Mouse (Mus musculus) midbrain, postnatal 0 days (tissue): ENCODE measurements around the gene Isg20l2. TPM values are rescaled to one million over a fixed set of nuclear protein-coding genes. Genes with fewer than 3 reads are reported as not detected.

ENCODE experiments used
- ATAC-seq: fragments of 200-750 bp; cut with Nextera tagmentation; 2 replicates; pipeline ENCODE4 v1.8.0; 2017; ENCODE audit warnings: moderate number of reproducible peaks, mild to moderate bottlenecking, moderate TSS enrichment, moderate library complexity; ENCODE audit not compliant: low FRiP score
- DNase-seq: peaks from one replicate; pipeline ENCODE4 v3.0.0-alpha.2; 2015; ENCODE audit warnings: low spot score
- H3K27ac ChIP-seq: fragments of 300-500 bp; sonication (generic); 2 replicates; pipeline ENCODE4 v1.5.1; 2014; ENCODE audit warnings: low read depth, mild to moderate bottlenecking, low read length, mixed read lengths
- H3K27me3 ChIP-seq: fragments of 300-500 bp; sonication (generic); 2 replicates; pipeline ENCODE4 v1.6.1; 2014; ENCODE audit warnings: low read length, control low read depth, mixed read lengths; ENCODE audit not compliant: insufficient read depth
- H3K36me3 ChIP-seq: fragments of 300-500 bp; sonication (generic); 2 replicates; pipeline ENCODE4 v1.6.1; 2014; ENCODE audit warnings: low read length, control low read depth, mixed read lengths; ENCODE audit not compliant: insufficient read depth
- H3K4me1 ChIP-seq: fragments of 300-500 bp; sonication (generic); 2 replicates; pipeline ENCODE4 v1.6.1; 2014; ENCODE audit warnings: mild to moderate bottlenecking, control low read depth, antibody characterized with exemption, low read length, mixed read lengths; ENCODE audit not compliant: insufficient read depth
- H3K4me2 ChIP-seq: fragments of 300-500 bp; sonication (generic); 2 replicates; pipeline ENCODE4 v1.6.1; 2014; ENCODE audit warnings: low read depth, mild to moderate bottlenecking, low read length, mixed read lengths; ENCODE audit not compliant: poor library complexity, severe bottlenecking
- H3K4me3 ChIP-seq: fragments of 300-500 bp; sonication (generic); 2 replicates; pipeline ENCODE4 v1.5.1; 2014; ENCODE audit warnings: low read depth, mild to moderate bottlenecking, low read length, moderate library complexity
- H3K9ac ChIP-seq: fragments of 300-500 bp; sonication (generic); replicated peaks from 2 replicates; pipeline ENCODE4 v1.6.1; 2014; ENCODE audit warnings: mild to moderate bottlenecking, low read length, moderate library complexity, mixed read lengths; ENCODE audit not compliant: poor library complexity, severe bottlenecking
- H3K9me3 ChIP-seq: fragments of 300-500 bp; sonication (generic); 2 replicates; pipeline ENCODE4 v1.6.1; 2016; ENCODE audit warnings: low read length, control low read depth
- CTCF ChIP-seq: IDR thresholded peaks from 2 replicates; pipeline ENCODE4 v1.5.1; 2016; ENCODE audit warnings: antibody characterized with exemption, mild to moderate bottlenecking
- WGBS: fragments of 180-500 bp; shearing (Covaris S2); extraction: QIAGEN DNeasy Blood & Tissue Kit; methylation state at CpG from one replicate; pipeline ENCODE4 v1.1.7; 2014; 5-methylcytosine and 5-hydroxymethylcytosine counted together
- polyA plus RNA-seq: library from polyadenylated mRNA; unstranded; fragments of >200 nt; fragmentation: Nextera tagmentation; extraction: Ambion mirVana; gene quantifications from 2 replicates; pipeline ENCODE4 v1.2.1, GENCODE M21; 2015
- total RNA-seq: library from RNA; depleted of rRNA; stranded (reverse); fragments of >200 nt; gene quantifications from 2 replicates; pipeline ENCODE4 v1.2.3, GENCODE M21; 2014

The Isg20l2 gene
- total and polyA plus RNA-seq, 2 experiments from 2014 or later, result 14.7 to 20.5 TPM

DNA sequence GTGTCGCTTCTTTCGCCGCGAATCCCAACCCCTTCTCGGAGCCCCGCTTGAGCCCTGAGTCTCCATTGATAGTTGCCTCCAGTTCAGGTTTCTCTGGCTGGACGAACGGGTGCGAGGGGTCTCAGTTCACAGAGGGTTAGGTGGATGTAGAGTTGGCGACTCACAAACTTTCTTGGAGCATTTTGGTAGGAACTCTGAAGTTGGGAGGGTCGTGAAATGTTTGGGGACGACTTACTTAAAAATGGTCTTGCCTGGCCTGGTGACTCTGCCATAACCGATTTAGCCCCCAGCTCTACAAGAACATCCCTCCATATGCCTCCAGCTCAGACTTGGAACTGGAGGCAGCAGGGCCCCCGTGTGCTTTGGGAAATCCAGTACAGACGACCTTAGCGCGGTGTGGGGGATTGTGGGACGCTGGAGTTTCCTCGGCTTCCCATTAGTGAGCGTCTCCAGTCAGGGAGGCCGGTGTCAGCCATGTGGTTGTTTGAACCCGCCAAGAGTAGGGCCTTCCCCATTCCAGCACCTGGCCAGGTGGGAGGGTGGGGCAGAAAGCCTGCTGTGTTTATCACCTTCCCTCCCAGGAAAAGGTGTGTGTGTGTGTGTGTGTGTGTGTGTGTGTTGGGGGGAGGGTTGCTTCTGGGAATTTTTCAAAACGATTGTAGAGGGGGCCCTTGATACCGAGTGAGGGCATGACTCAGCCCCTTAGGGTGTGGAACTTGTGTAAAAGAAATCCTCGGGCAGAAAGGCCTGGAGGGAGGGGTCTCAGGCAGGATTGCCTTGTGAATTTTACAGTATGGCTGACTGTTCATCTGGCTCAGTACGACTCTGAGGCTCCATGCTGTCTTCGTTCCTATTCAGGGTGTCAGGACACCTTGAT, 22.9 kb upstream of the Isg20l2 start:
- H3K27ac ChIP-seq, result peak overlapping the region; percentile 87
- H3K36me3 ChIP-seq, result no peaks in the 10 kb centered on the region
- no peaks in the 10 kb centered on the region for H3K9me3 ChIP-seq
- peak overlapping the region; percentile 84 for H3K4me3 ChIP-seq
- H3K9ac ChIP-seq, result peak overlapping the region; percentile 74
- ATAC-seq (no peak), DNase-seq (peak; percentile 35)
- WGBS, result 1% methylated on average over 27 of the region's 27 CpGs
- peak overlapping the region; percentile 98 for H3K4me2 ChIP-seq
- TF ChIP-seq CTCF, result no peak
- H3K27me3 ChIP-seq, result no peaks in the 10 kb centered on the region
- H3K4me1 ChIP-seq, result peaks cover 20% of the 10 kb centered on the region

- peak overlapping the region; percentile 84 for H3K4me3 ChIP-seq
- H3K27ac ChIP-seq, result no peak overlapping the region
- H3K36me3 ChIP-seq, result no peaks in the 10 kb centered on the region
- H3K27me3 ChIP-seq, result no peaks in the 10 kb centered on the region
- peaks cover 20% of the 10 kb centered on the region for H3K4me1 ChIP-seq
- no peak for TF ChIP-seq CTCF
- no peak for ATAC-seq
- DNase-seq, result no peak
- peak overlapping the region; percentile 98 for H3K4me2 ChIP-seq
- no peaks in the 10 kb centered on the region for H3K9me3 ChIP-seq
- 0% methylated on average over 1 of the region's 1 CpGs for whole genome bisulfite sequencing
- 0 out of 2 replicates have a peak overlapping the region, but pooled peaks have one; percentile 74 for H3K9ac ChIP-seq
These were observed 22.2 kb upstream of the Isg20l2 start for GRCm38 (mm10) chr3:87907906-87908305.

GRCm38 (mm10) chr3:87909381-87909780, 20.7 kb upstream of the Isg20l2 start:
- Histone ChIP-seq H3K4me1 (peaks cover 20% of the 10 kb centered on the region), H3K4me3 (no peak overlapping the region), H3K27me3 (no peaks in the 10 kb centered on the region), H3K9me3 (no peaks in the 10 kb centered on the region), H3K9ac (no peak overlapping the region), H3K4me2 (no peak overlapping the region; the same call in 1 of the 2 replicates), H3K36me3 (peaks cover 11% of the 10 kb centered on the region), H3K27ac (no peak overlapping the region)
- ATAC-seq, result no peak
- whole genome bisulfite sequencing, result 89% methylated on average over 2 of the region's 2 CpGs
- no peak for TF ChIP-seq CTCF
- no peak for DNase-seq

GRCm38 (mm10) chr3:87909874-87910273, 20.2 kb upstream of the Isg20l2 start:
- no peak for DNase-seq
- Histone ChIP-seq H3K4me3 (peak overlapping the region; percentile 32), H3K4me2 (peak overlapping the region; percentile 61), H3K9me3 (no peaks in the 10 kb centered on the region), H3K27ac (peak overlapping the region; percentile 72; the same call in 1 of the 2 replicates), H3K4me1 (peaks cover 20% of the 10 kb centered on the region), H3K27me3 (no peaks in the 10 kb centered on the region), H3K36me3 (peaks cover 15% of the 10 kb centered on the region), H3K9ac (peak overlapping the region; percentile 24; the same call in 1 of the 2 replicates)
- no peak for ATAC-seq
- WGBS, result 11% methylated on average over 4 of the region's 4 CpGs
- no peak for TF ChIP-seq CTCF

GRCm38 (mm10) chr3:87910573-87911141, 19.5 kb upstream of the Isg20l2 start:
- Histone ChIP-seq H3K9me3 (no peaks in the 10 kb centered on the region), H3K27ac (peak overlapping the region; percentile 72), H3K4me1 (peaks cover 20% of the 10 kb centered on the region), H3K9ac (peak overlapping the region; percentile 36; the same call in 1 of the 2 replicates), H3K4me3 (peak overlapping the region; percentile 32), H3K36me3 (peaks cover 19% of the 10 kb centered on the region), H3K4me2 (peak overlapping the region; percentile 61), H3K27me3 (no peaks in the 10 kb centered on the region)
- ATAC-seq (0 out of 2 replicates have a peak, but pooled peaks have one; percentile 39), DNase-seq (peak; percentile 82)
- no peak for TF ChIP-seq CTCF
- WGBS, result 3% methylated on average over 12 of the region's 12 CpGs

- no peak for TF ChIP-seq CTCF
- ATAC-seq (no peak), DNase-seq (no peak)
- Histone ChIP-seq H3K4me3 (no peak overlapping the region), H3K27ac (no peak overlapping the region), H3K4me1 (peaks cover 12% of the 10 kb centered on the region), H3K36me3 (peaks cover 28% of the 10 kb centered on the region), H3K27me3 (no peaks in the 10 kb centered on the region), H3K9me3 (no peaks in the 10 kb centered on the region), H3K9ac (no peak overlapping the region), H3K4me2 (no peak overlapping the region)
- 89% methylated on average over 7 of the region's 7 CpGs for WGBS
These were observed 16.6 kb upstream of the Isg20l2 start for GRCm38 (mm10) chr3:87913491-87913890.
